Mouse (Mus musculus) kidney, adult 2 months (tissue): ENCODE data around the gene Il27ra. TPM values are rescaled to one million over a fixed set of nuclear protein-coding genes. Genes with fewer than 3 reads are reported as not detected.
A peak's percentile ranks its signal among the peaks of the same experiment; 100 is the strongest.

Experiments used
- DNase-seq: peaks from one replicate; pipeline ENCODE4 v3.0.0; 2021
- H3K27ac ChIP-seq: fragments of 200-500 bp; 2 replicates; pipeline ENCODE4 v1.5.1; 2012; ENCODE audit warnings: low read depth, low read length, control low read depth, inconsistent platforms; ENCODE audit not compliant: insufficient read depth
- H3K27me3 ChIP-seq: fragments of 200-500 bp; replicated peaks from 2 replicates; pipeline ENCODE4 v1.6.1; 2012; ENCODE audit warnings: mild to moderate bottlenecking, moderate library complexity, low read length, inconsistent platforms; ENCODE audit not compliant: control insufficient read depth, insufficient read depth
- H3K36me3 ChIP-seq: fragments of 200-500 bp; 2 replicates; pipeline ENCODE4 v1.6.1; 2012; ENCODE audit warnings: mild to moderate bottlenecking, moderate library complexity, low read length, inconsistent platforms; ENCODE audit not compliant: control insufficient read depth, insufficient read depth
- H3K4me1 ChIP-seq: fragments of 200-500 bp; 2 replicates; pipeline ENCODE4 v1.6.1; 2011; ENCODE audit warnings: low read length; ENCODE audit not compliant: control insufficient read depth, insufficient read depth
- H3K4me3 ChIP-seq: fragments of 200-500 bp; 2 replicates; pipeline ENCODE4 v1.5.1; 2011; ENCODE audit warnings: mild to moderate bottlenecking, low read depth, low read length, control low read depth; ENCODE audit not compliant: insufficient read depth
- CTCF ChIP-seq: fragments of 200-500 bp; conservative IDR thresholded peaks from 2 replicates; pipeline ENCODE4 v1.5.1; 2011; ENCODE audit warnings: low read depth, mild to moderate bottlenecking, control low read depth, low read length, moderate library complexity, mixed read lengths; ENCODE audit not compliant: insufficient read depth, insufficient read length
- POLR2A ChIP-seq: fragments of 200-500 bp; IDR thresholded peaks from one replicate; pipeline ENCODE4 v1.6.1; 2011; ENCODE audit warnings: low read depth, low read length, control low read depth
- WGBS: fragments of 180-500 bp; shearing (Covaris S2); methylation state at CpG from one replicate; pipeline ENCODE4 v1.1.7; 2018; 5-methylcytosine and 5-hydroxymethylcytosine counted together
- polyA plus RNA-seq: library from polyadenylated mRNA; depleted of rRNA; stranded (reverse); fragments of >200 nt; gene quantifications from 2 replicates; pipeline ENCODE4 v1.2.3, GENCODE M21; 2012

Gene Il27ra
- polyA plus RNA-seq, 1 experiment: 5.6 TPM

- H3K27ac ChIP-seq: peak overlapping the region; percentile 40; the same call in 1 of the 2 replicates
- H3K4me1 ChIP-seq: peaks cover 3% of the 10 kb centered on the region; the same call in 1 of the 2 replicates
- no peaks in the 10 kb centered on the region for H3K27me3 ChIP-seq
- DNase-seq: peak; percentile 94
- 26% methylated on average over 8 of the region's 8 CpGs for WGBS
- peak overlapping the region; percentile 48; the same call in 1 of the 2 replicates for H3K4me3 ChIP-seq
- H3K36me3 ChIP-seq: no peaks in the 10 kb centered on the region
- TF ChIP-seq CTCF: no peak; the same call in 1 of the 2 replicates
- TF ChIP-seq POLR2A: no peak
These were observed 41.4 kb upstream of the Il27ra start for GRCm38 (mm10) chr8:84083829-84084241.

- DNase-seq: no peak
- 78% methylated on average over 5 of the region's 5 CpGs for WGBS
These were observed 36.8 kb upstream of the Il27ra start for GRCm38 (mm10) chr8:84079206-84079605.

GRCm38 (mm10) chr8:84076849-84077248 is 34.5 kb upstream of the Il27ra start:
- Histone ChIP-seq H3K36me3 (no peaks in the 10 kb centered on the region), H3K4me1 (peaks cover 3% of the 10 kb centered on the region; the same call in 1 of the 2 replicates), H3K27ac (no peak overlapping the region), H3K27me3 (no peaks in the 10 kb centered on the region), H3K4me3 (no peak overlapping the region)
- 78% methylated on average over 3 of the region's 3 CpGs for WGBS
- TF ChIP-seq CTCF: no peak
- no peak for TF ChIP-seq POLR2A
- no peak for DNase-seq

More at GRCm38 (mm10) chr8:84079206-84079605, 36.8 kb upstream of the Il27ra start:
- H3K36me3 ChIP-seq: no peaks in the 10 kb centered on the region
- H3K4me1 ChIP-seq: no peaks in the 10 kb centered on the region
- H3K4me3 ChIP-seq: no peak overlapping the region
- H3K27me3 ChIP-seq: no peaks in the 10 kb centered on the region
- TF ChIP-seq CTCF (no peak), POLR2A (no peak)
- H3K27ac ChIP-seq: no peak overlapping the region

GRCm38 (mm10) chr8:84076412-84076811 is 34.0 kb upstream of the Il27ra start:
- Histone ChIP-seq H3K27ac (no peak overlapping the region), H3K36me3 (no peaks in the 10 kb centered on the region), H3K4me3 (no peak overlapping the region), H3K4me1 (peaks cover 3% of the 10 kb centered on the region; the same call in 1 of the 2 replicates), H3K27me3 (no peaks in the 10 kb centered on the region)
- DNase-seq: no peak
- 62% methylated on average over 1 of the region's 1 CpGs for WGBS
- TF ChIP-seq CTCF (no peak), POLR2A (no peak)

GRCm38 (mm10) chr8:84073230-84073976 is 31.0 kb upstream of the Il27ra start:
- 76% methylated on average over 10 of the region's 10 CpGs for WGBS
- H3K27ac ChIP-seq: no peak overlapping the region
- H3K36me3 ChIP-seq: no peaks in the 10 kb centered on the region
- TF ChIP-seq POLR2A (no peak), CTCF (no peak)
- no peak for DNase-seq
- H3K4me1 ChIP-seq: peaks cover 21% of the 10 kb centered on the region
- no peaks in the 10 kb centered on the region for H3K27me3 ChIP-seq
- no peak overlapping the region for H3K4me3 ChIP-seq

GRCm38 (mm10) chr8:84072321-84072720 is 29.9 kb upstream of the Il27ra start:
- WGBS: 72% methylated on average over 10 of the region's 10 CpGs
- Histone ChIP-seq H3K4me1 (peaks cover 29% of the 10 kb centered on the region), H3K4me3 (no peak overlapping the region), H3K27me3 (no peaks in the 10 kb centered on the region), H3K27ac (no peak overlapping the region), H3K36me3 (no peaks in the 10 kb centered on the region)
- peak; percentile 27 for DNase-seq
- TF ChIP-seq CTCF (no peak; the same call in 1 of the 2 replicates), POLR2A (no peak)

- no peak overlapping the region for H3K4me3 ChIP-seq
- no peaks in the 10 kb centered on the region for H3K36me3 ChIP-seq
- DNase-seq: no peak
- H3K27me3 ChIP-seq: no peaks in the 10 kb centered on the region
- peaks cover 29% of the 10 kb centered on the region for H3K4me1 ChIP-seq
- WGBS: 40% methylated on average over 3 of the region's 3 CpGs
- TF ChIP-seq POLR2A (no peak), CTCF (no peak)
- no peak overlapping the region for H3K27ac ChIP-seq
These were observed 29.5 kb upstream of the Il27ra start for GRCm38 (mm10) chr8:84071921-84072320.

- 83% methylated on average over 2 of the region's 2 CpGs for WGBS
- Histone ChIP-seq H3K27ac (no peak overlapping the region), H3K36me3 (no peaks in the 10 kb centered on the region), H3K27me3 (no peaks in the 10 kb centered on the region), H3K4me1 (peaks cover 29% of the 10 kb centered on the region), H3K4me3 (no peak overlapping the region)
- no peak for DNase-seq
- no peak for TF ChIP-seq POLR2A
- TF ChIP-seq CTCF: no peak
These were observed 28.3 kb upstream of the Il27ra start for GRCm38 (mm10) chr8:84070667-84071066.
